Mouse (Mus musculus): ENCODE measurements at regions not wholly inside any gene's neighbourhood (a gene's known extent, or its start where the extent isn't known, plus 50 kb on each side); places are given as distances from the start of the nearest gene placed in this dataset.

DNA sequence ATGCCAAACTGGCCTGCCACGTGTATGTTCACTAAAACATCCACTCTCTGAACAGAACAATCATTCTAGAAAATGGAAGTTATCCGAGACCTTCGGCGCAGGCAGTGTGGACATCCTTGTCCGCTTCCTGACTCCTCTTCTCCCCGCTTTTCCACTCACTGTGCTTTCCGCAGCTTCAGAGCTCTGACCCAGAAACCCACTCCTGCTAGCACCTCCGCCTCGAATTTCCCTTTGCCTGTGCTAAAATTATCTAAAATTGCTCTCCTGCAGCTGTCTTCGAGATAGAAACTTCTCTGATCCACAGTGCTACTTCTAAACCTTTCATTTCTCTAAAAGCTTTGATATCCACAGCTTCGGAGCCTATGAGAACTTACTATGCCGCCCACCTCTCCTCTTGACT lies 322.1 kb upstream of the B3galt2 start:
- TF ChIP-seq TAL1 (IDR thresholded peaks at IDR 0.05; ENCODE audit: low read length) (no peak), CTCF (IDR thresholded peaks at IDR 0.05 in 2 of 3, conservative IDR thresholded peaks at IDR 0.05 in 1 of 3; ENCODE audit: control insufficient read depth in 1 of 3, insufficient read depth in 1 of 3, low read depth in 2 of 3, low read length in 3 of 3, poor library complexity in 1 of 3, severe bottlenecking in 1 of 3) (no peak), HCFC1 (IDR thresholded peaks at IDR 0.05; ENCODE audit: low read depth, low read length) (no peak), GATA1 (IDR thresholded peaks at IDR 0.05; ENCODE audit: low read depth, low read length) (no peak), POLR2A (IDR thresholded peaks at IDR 0.05; ENCODE audit: control insufficient read depth in 1 of 2, insufficient read depth in 1 of 2, low read depth in 1 of 2, low read length in 2 of 2, poor library complexity in 1 of 2) (no peak), MEF2A (IDR thresholded peaks at IDR 0.05; ENCODE audit: extremely low read depth, insufficient replicate concordance, low read depth, low read length, poor library complexity, severe bottlenecking) (no peak), USF1 (IDR thresholded peaks at IDR 0.05; ENCODE audit: low read depth, low read length) (no peak), MAZ (IDR thresholded peaks at IDR 0.05; ENCODE audit: low read depth, low read length) (no peak), GABPA (IDR thresholded peaks at IDR 0.05; ENCODE audit: low read depth, low read length) (no peak), POLR2AphosphoS2 (IDR thresholded peaks at IDR 0.05; ENCODE audit: low read length) (no peak), RAD21 (IDR thresholded peaks at IDR 0.05; ENCODE audit: low read depth, low read length) (no peak), TCF12 (IDR thresholded peaks at IDR 0.05; ENCODE audit: low read depth, low read length) (no peak)

Data from MEL (cell line).